Mouse (Mus musculus): ENCODE data around the gene Atp2a1. TPM values are rescaled to one million over a fixed set of nuclear protein-coding genes. Genes with fewer than 3 reads are reported as not detected.
A peak's percentile ranks its signal among the peaks of the same experiment; 100 is the strongest.

Atp2a1 gene
- polyA plus RNA-seq, 2 experiments from 2014 or later, result 0.18 to 0.38 TPM

GRCm38 (mm10) chr7:126472306-126472705 lies 9.4 kb upstream of the Atp2a1 start:
- peak; percentile 64 for ATAC-seq

DNA sequence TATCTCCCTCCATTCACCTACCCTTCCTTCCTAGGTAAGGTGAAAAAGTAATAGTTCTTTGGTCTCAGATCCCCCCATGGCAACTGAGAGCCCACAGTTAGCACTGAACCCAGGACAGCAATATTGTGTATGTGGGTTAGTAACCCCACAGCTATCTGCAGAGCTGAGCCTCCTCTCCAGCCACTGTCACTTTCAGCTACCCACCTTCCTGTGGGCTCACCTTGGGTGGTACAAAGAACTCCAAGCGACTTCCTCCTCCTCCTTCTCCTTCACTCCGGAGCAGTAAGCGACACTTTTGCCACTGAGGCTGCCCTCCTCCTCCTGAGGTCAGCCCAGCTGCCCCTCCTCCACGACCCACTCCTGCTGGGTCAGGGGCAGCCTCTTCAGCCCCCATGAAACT lies 8.9 kb upstream of the Atp2a1 start:
- ATAC-seq, result no peak

GRCm38 (mm10) chr7:126471361-126471760 lies 8.5 kb upstream of the Atp2a1 start:
- ATAC-seq, result no peak

DNA sequence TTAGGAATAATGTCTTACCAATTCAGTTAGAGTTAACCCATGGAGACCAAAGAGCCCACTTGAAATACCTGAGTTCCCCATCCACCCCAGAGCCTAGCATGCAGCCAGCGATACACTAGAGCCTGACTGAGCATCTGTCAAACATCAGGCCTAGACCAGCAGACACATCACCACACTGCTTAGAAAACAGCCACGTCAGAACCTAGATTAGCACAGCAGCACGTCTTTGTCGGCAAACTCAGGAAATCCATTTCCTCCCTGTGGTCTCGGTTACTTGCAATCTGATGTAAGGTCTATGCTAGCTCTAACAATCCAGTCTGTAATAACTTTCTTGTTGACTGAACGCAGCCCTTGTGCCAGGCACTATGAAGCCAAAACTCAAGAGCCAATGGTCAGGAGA lies 7.2 kb upstream of the Atp2a1 start:
- ATAC-seq, result peak; percentile 76

DNA sequence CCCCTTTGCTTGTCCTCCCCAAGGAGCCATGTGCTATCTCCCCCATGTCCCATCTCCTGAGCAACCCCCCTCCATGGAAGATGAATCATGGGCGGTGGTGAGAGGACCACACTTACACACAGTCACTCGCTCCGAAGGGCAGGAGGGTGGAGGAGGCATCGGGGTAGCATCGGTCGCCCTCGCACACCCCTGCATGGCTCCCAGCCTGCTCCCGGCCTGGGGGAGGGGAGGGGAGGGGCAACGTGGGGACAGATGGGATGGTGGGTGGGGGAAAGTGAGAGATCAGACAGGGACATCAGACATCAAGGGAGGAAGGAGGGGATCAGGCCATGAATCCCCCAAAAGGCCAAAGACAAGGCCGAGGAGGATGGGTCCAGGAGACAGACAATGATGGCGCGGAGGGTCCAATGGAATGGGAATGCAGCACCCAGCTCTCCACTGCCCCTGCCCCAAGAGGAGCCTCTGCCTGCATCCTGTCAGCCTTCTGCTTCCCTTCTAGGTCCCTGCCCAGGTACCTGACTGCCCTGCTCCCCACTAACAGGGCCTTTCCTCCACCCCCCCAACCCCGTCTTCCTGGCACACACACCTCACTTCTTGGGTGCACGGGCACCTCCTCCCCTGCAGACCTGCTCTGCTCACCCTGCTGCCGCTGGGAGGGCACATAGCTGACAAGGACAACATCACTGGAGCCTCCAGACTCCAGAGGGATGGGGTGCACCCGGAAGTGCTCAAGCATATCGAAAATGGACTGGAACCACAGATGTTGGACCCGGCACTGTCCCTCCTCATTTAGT lies 5.1 kb upstream of the Atp2a1 start:
- no peak for ATAC-seq

- no peak for ATAC-seq
These were observed 4.4 kb upstream of the Atp2a1 start for GRCm38 (mm10) chr7:126467271-126467670.

GRCm38 (mm10) chr7:126466707-126467106 lies 3.8 kb upstream of the Atp2a1 start:
- ATAC-seq, result no peak

GRCm38 (mm10) chr7:126466116-126466515 lies 3.2 kb upstream of the Atp2a1 start:
- no peak for ATAC-seq

DNA sequence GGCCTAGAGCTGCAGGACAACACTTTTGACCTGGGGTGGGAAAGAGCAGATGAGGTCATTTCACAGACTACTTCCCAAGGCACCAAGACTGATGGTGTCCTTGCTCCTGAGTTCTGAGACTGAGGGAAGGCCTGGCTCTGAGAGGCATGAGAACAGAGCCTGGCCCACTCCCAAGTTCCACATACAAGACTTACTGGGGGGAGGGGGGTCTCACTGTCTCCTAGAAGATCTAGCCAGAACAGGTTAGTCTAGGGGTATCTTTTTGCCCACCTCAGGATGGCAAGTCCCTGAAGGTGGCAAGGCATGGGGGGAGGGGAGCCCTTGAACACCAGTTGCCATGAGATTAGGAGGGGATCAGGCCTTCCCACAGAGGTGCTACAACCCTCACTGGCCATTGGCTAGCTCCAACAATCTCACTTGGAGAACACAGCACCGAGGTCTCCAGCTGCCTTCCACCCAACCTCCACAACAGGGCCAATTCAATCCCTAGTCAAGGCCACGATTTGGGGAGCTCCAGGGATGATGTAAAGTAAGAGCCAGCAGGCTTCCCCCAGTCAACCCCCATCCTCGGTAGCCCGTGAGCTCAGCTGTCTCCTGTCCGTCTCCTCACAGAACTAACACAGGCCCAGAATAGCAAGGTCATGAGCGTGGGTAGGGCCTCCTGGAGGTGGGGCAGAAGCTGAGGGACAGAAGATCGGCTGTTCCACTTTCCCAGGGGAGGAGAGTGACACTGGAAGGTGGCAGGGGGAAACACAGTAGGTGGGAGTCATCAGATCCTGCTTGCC lies 2.5 kb upstream of the Atp2a1 start:
- ATAC-seq, result no peak

DNA sequence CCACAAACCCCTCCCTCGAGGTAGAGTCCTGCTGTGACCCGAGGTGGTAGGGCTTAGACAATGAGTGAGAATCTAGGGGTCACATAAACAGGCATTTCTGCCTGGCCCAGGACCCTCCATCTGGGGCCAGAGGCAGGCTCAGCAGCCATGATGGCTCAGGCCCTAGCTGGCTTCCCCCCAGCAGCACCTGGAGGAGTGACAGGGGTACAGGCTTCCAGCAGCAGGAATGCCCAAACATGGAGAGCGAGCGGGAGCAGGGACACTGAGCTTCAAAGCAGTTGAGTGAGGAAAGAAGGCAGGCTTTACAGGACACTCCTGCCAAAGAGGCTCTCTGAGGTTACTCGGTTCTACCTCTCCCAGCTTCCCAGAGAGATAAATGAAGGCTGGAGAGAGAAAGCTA lies 1.9 kb upstream of the Atp2a1 start:
- ATAC-seq, result no peak

- ATAC-seq, result no peak
These were observed 1.2 kb upstream of the Atp2a1 start for GRCm38 (mm10) chr7:126464121-126464520.

DNA sequence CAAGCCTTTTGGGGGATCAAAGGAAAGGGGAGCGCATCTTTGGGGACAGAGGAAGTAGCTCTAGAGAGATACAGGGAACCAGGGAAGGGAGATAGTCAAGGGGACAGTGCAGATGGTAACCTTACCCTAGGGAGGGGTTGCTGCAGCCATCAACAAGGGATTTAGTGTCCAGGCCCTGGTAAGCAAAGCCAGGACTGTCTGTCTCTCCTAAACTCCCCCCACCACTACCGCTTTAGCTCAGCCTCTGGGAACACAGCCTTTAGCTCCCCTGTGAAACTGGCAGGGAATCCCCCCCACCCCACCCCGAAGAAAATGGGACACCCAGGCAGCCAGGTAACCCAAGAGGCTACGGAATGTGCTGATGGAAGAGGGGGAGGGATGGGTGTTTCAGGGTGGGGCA lies 639 bp upstream of the Atp2a1 start:
- no peak for ATAC-seq

GRCm38 (mm10) chr7:126461626-126462025 lies 1.3 kb downstream of the Atp2a1 start:
- ATAC-seq, result no peak

GRCm38 (mm10) chr7:126460623-126461399 lies 2.1 kb downstream of the Atp2a1 start:
- ATAC-seq, result no peak

DNA sequence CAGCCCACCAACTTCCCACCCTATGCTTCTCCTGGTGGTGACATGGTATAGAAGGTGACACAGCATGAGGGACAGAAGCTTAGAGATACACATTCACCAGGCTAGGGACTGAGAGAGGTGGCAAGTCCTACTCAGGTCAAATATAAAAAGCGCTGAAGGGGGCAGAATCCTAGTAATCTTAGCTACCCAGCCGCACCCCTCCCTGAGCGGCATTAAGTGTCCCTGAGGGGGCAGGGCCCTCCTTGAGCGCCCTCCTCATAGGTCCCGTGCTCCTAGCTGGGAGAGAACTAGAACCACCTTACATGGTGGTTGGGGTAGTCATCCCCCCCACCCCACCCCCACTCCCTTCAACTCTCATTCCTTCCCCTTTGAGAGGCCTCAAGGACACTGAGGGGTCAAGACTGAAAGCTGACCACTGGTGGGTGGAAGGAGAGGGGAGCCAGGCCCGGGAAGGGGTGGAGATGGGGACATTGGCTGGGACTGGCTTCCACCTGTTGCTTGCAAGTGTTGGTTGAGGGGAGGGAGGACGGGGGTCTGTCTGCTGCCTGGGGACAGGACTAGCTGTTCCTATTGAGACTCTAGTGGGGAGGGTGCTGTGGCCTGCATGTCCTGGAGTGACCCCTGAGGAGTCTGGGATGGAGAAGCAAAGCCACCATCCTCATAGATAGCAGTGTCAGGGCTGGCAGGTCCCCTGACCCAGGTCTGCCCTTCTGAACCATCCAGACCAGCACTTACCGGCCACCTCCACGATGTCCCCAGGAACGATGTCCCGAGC lies 3.9 kb downstream of the Atp2a1 start:
- ATAC-seq, result no peak

- no peak for ATAC-seq
These were observed 4.7 kb downstream of the Atp2a1 start for GRCm38 (mm10) chr7:126458225-126458624.

DNA sequence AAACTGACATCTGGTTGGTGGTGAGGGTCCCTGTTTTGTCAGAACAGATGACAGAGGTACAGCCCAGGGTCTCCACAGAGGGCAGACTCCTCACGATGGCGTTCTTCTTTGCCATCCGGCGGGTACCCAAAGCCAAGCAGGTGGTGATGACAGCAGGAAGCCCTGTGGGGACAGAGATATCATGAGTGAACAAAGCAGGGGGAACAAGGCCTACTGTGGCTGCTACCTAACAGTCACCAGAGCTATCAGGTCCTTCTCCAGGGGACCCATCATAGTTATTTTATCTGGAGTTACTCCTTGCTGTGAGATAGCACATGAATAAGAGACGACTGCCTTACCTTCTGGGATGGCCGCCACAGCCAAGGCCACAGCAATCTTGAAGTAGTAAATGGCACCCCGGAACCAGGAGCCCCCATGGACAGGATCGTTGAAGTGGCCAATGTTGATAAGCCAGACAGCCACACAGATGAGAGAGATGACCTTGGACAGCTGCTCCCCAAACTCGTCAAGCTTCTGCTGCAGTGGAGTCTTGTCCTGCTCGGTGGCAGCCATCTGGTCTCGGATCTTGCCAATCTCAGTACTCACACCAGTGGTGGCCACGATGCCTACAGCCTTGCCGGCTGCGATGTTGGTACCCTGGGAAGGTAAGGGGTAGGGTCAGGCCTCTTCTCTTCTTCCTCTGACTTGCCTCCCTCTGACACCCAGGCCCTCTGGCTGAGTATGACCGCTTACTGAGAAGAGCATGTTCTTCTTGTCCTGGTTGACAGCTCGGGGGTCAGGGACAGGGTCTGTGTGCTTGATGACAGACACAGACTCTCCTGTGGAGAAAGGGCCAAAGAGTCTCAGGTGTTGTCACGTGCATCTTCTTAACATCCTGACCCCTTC lies 6.3 kb downstream of the Atp2a1 start:
- no peak for ATAC-seq

- no peak for ATAC-seq
These were observed 7.7 kb downstream of the Atp2a1 start for GRCm38 (mm10) chr7:126455242-126455641.

DNA sequence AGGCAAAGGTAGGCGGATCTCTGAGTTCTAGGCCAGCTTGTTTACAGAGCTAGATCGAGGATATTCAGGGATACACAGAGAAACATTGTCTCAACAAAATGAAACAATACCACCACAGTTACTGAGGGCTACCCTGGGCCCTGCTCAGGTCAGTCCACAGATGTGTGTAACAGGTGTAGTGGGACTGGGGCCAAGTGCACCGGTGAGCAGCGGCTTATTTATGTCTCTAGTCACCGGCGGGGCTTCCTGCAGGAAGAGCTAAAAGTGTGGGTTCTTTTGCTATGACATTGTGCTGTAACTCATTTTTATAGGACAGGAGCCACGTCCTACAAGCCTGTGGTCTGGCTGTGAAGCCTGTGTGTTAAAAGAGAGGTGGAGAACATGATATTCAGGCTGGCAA lies 9.0 kb downstream of the Atp2a1 start:
- ATAC-seq, result no peak

DNA sequence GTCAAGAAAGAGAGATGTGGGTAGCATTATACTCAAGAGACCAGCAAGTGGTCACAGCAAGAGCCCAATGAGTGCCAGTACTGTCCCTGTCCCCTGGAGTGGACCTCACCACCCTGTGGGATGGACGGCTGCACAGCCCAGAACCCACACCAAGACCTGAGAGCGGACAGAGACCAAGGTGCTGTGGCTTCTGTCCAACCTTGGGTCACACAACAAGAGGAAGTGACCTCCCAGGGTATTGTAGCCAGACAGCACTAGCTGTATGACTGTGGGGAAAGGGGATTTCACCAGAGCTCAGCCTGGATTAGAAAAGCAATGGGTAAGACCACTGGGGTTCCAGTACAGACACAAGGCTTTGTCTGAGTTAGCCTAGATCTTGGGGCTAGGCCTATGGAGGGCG lies 10.7 kb downstream of the Atp2a1 start:
- no peak for ATAC-seq

DNA sequence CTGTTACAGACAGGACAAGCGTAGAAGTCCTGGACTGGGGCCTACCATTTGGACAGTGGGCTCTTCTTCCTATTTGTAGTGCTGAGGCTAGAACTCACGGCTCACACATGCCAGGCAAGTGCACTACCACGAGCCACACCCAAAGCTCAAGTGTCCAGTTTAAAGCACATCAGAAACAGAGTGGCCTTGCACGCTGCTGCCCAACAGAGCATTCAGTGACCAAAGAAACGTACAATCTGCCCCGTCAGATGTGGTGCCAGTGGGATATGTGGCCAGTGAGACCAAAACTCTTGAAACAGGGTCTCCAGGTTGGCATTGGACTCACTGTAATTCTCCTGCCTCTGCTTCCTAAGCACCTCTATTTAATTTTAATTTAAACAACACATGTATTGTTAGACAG lies 12.3 kb downstream of the Atp2a1 start:
- ATAC-seq, result no peak

Data from CD4-positive, CD25-positive, alpha-beta regulatory T cell, adult 4 months (primary cell).